Mouse (Mus musculus): Measurements from ENCODE around the gene Nfatc4.
A peak's percentile ranks its signal among the peaks of the same experiment; 100 is the strongest.

DNA sequence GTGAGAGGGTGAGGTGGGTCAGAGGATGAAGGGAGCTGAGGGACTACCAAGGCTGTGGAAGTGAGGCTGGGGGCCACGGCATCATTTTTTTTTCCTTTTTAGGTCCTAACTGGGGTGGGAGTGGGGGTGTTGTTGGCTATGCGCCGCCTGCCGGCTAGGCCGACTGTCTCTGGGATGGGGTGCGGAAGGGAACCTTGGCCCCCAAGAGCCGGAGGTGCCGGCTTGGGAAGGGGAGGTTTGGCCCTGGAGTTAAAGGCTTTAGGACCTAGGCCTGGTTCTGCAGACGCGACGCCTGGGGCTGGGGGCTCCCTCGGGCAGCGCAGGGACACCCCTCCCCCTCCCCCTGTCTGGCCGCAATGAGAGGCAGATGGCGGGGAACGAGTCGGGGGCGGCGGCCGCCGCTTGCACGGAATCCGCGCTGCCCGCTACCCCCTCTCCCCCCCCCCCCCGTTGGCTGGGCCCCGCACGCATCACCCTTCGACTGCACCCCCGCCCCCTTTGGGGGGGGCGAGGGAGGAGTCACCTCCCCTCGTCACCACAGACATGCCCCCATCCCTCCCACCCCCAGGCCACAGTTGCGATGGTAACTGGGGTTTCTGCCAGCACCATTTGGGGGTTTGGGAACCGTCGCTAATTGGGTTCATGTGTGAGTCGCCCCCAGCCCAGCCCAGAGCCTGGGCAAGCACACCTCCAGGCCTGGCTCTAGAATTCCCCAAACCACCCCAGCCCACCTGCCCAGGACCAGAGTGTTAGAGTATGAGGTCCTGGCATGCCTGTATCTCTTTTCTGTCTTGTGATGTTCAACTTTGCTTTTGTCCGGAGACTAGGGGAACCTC, 2.5 kb downstream of the Nfatc4 start:
- TF ChIP-seq CTCF (IDR thresholded peaks at IDR 0.05; ENCODE audit: low read depth) (peak; percentile 6; the same call in 1 of the 2 replicates), EP300 (IDR thresholded peaks at IDR 0.05; ENCODE audit: low read depth) (no peak)

Measured in heart, postnatal 0 days (tissue).